Mouse (Mus musculus) ES-Bruce4 (cell line): Measurements from ENCODE around the gene Sar1a.

ENCODE experiments used
- EP300 ChIP-seq: IDR thresholded peaks from 2 replicates; pipeline ENCODE4 v1.6.1; 2011; ENCODE audit warnings: low read depth, low read length; ENCODE audit not compliant: insufficient read depth
- POLR2A ChIP-seq: IDR thresholded peaks from one replicate; pipeline ENCODE4 v1.8.1; 2011; ENCODE audit warnings: low read length; ENCODE audit not compliant: insufficient read depth

GRCm38 (mm10) chr10:61675935-61676334 lies 4.2 kb upstream of the Sar1a start:
- no peak for TF ChIP-seq POLR2A
- no peak for TF ChIP-seq EP300
